Mouse (Mus musculus): ENCODE results near the gene Gm2696.

DNA sequence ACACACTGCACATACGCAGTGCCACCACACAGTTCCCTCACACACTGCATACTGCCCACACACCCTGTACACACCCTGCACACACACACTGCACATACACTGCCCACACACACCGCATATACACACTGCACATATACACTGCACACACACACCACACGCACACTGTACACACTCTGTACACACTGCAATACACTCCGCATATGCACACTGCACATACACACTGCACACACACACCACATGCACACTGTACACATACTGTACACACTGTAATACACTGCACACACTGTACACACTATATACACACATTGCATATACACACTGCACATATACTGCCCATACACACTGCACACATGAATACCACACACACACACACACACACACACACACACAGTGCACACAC is 4.0 kb downstream of the Gm2696 start:
- TF ChIP-seq CTCF (IDR thresholded peaks at IDR 0.05; ENCODE audit: low read depth), result no peak
- no peak for TF ChIP-seq EP300 (IDR thresholded peaks at IDR 0.05; ENCODE audit: low read depth)

All from heart, postnatal 0 days (tissue).